Mouse (Mus musculus) liver, postnatal 0 days (tissue): Measurements from ENCODE around the gene Cckbr. TPM values are rescaled to one million over a fixed set of nuclear protein-coding genes. Genes with fewer than 3 reads are reported as not detected.

ENCODE experiments used
- ATAC-seq: fragments of 200-750 bp; cut with Nextera tagmentation; 2 replicates; pipeline ENCODE4 v1.8.0; 2017; ENCODE audit warnings: mild to moderate bottlenecking, moderate library complexity
- DNase-seq: peaks from one replicate; pipeline ENCODE4 v3.0.0-alpha.2; 2016
- H3K27ac ChIP-seq: fragments of 300-500 bp; sonication (generic); 2 replicates; pipeline ENCODE4 v1.5.1; 2014; ENCODE audit warnings: antibody characterized with exemption, moderate library complexity, mild to moderate bottlenecking, low read depth
- H3K27me3 ChIP-seq: fragments of 300-500 bp; sonication (generic); 2 replicates; pipeline ENCODE4 v1.6.1; 2014; ENCODE audit warnings: low read length, control low read depth, mixed read lengths; ENCODE audit not compliant: insufficient read depth
- H3K36me3 ChIP-seq: fragments of 300-500 bp; sonication (generic); replicated peaks from 2 replicates; pipeline ENCODE4 v1.6.1; 2014; ENCODE audit warnings: mild to moderate bottlenecking, control low read depth, low read length, moderate library complexity, mixed read lengths; ENCODE audit not compliant: insufficient read depth
- H3K4me1 ChIP-seq: fragments of 300-500 bp; sonication (generic); 2 replicates; pipeline ENCODE4 v1.6.1; 2014; ENCODE audit warnings: antibody characterized with exemption, mild to moderate bottlenecking, control low read depth; ENCODE audit not compliant: insufficient read depth
- H3K4me2 ChIP-seq: fragments of 300-500 bp; sonication (generic); 2 replicates; pipeline ENCODE4 v1.6.1; 2014; ENCODE audit warnings: low read depth, mild to moderate bottlenecking, low read length, moderate library complexity, mixed read lengths
- H3K4me3 ChIP-seq: fragments of 300-500 bp; sonication (generic); 2 replicates; pipeline ENCODE4 v1.5.1; 2014; ENCODE audit warnings: low read depth, low read length
- H3K9ac ChIP-seq: fragments of 300-500 bp; sonication (generic); replicated peaks from 2 replicates; pipeline ENCODE4 v1.6.1; 2014; ENCODE audit warnings: mild to moderate bottlenecking, moderate library complexity
- H3K9me3 ChIP-seq: fragments of 300-500 bp; sonication (generic); 2 replicates; pipeline ENCODE4 v1.6.1; 2016; ENCODE audit warnings: mild to moderate bottlenecking, control low read depth, low read length, mixed read lengths
- CTCF ChIP-seq: sonication (generic); IDR thresholded peaks from 2 replicates; pipeline ENCODE4 v1.5.1; 2016; ENCODE audit warnings: antibody characterized with exemption, low read depth
- EP300 ChIP-seq: IDR thresholded peaks from 2 replicates; pipeline ENCODE4 v1.6.1; 2016; ENCODE audit warnings: antibody characterized with exemption, low read depth, mild to moderate bottlenecking
- WGBS: fragments of 180-500 bp; shearing (Covaris S2); extraction: QIAGEN DNeasy Blood & Tissue Kit; methylation state at CpG from one replicate; pipeline ENCODE4 v1.1.7; 2014; ENCODE audit not compliant: insufficient replicate concordance; 5-methylcytosine and 5-hydroxymethylcytosine counted together
- polyA plus RNA-seq: library from polyadenylated mRNA; unstranded; fragments of >200 nt; fragmentation: Nextera tagmentation; extraction: Ambion mirVana; gene quantifications from 2 replicates; pipeline ENCODE4 v1.2.1, GENCODE M21; 2015

The Cckbr gene
- polyA plus RNA-seq, 1 experiment from 2014 or later = not detected

DNA sequence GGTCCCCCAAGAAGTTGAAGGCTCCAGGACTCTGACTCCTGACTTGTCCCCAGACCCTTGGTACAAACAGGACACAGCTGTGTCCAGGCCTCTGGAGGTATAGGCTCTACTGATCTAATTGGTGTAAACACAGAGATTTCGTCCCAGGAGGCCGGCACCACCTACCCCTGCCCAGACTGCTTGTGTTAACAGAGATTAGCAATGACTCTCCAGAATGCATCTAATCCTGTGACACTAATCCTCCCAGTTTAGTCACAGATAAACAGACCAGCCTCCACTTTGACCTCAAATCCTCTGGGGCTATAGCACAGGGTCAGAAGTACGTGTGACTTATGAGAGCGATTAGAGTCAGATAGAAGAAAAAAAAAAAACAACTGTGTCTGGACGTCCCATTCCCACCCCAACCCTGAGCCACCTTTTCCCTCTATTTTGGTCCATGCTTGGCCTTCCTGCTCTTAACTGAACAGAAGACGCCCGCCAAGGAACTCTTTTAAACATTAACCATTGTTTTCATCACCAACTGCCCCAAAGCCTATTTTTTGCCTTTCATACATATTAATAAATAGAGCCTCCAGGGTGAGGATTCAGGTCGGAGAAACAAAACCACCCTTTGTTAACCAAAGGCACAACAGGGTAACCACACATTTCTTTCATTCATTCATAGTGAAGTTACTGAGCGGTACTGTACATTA is 91.3 kb downstream of the Cckbr start:
- TF ChIP-seq CTCF (no peak), EP300 (no peak)
- no peak overlapping the region for H3K9ac ChIP-seq
- H3K27ac ChIP-seq = no peak overlapping the region
- WGBS = 57% methylated on average over 9 of the region's 9 CpGs
- DNase-seq = no peak
- H3K9me3 ChIP-seq = no peaks in the 10 kb centered on the region
- H3K4me1 ChIP-seq = no peaks in the 10 kb centered on the region
- H3K36me3 ChIP-seq = no peaks in the 10 kb centered on the region
- no peak for ATAC-seq
- H3K4me2 ChIP-seq = no peak overlapping the region
- no peak overlapping the region for H3K4me3 ChIP-seq
- H3K27me3 ChIP-seq = no peaks in the 10 kb centered on the region

GRCm38 (mm10) chr7:105519336-105519735 is 93.8 kb downstream of the Cckbr start:
- TF ChIP-seq EP300 = no peak
- no peak for TF ChIP-seq CTCF
- 59% methylated on average over 11 of the region's 11 CpGs for WGBS
- no peaks in the 10 kb centered on the region for H3K36me3 ChIP-seq

DNA sequence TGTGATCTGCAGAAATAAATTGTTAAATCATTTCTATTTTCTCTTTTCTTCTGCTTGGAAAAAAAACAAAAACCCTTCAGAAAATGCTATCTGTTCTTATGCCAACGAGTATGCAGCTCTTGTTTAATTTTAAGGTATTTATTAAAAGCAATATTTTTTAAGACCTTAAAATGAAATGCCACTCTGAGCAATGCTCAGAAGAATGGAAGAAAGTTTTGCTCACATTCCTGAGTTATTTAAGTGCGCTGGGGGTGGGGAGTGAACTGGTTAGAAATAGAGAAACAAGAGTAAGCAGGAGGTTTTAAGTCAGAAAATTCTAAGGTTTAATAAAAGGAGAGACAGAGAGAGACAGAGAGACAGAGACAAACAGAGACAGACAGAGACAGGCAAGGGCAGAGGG is 94.2 kb downstream of the Cckbr start:
- Histone ChIP-seq H3K27me3 (no peaks in the 10 kb centered on the region), H3K9ac (no peak overlapping the region), H3K4me2 (no peak overlapping the region), H3K4me3 (no peak overlapping the region), H3K36me3 (no peaks in the 10 kb centered on the region), H3K27ac (no peak overlapping the region), H3K9me3 (no peaks in the 10 kb centered on the region), H3K4me1 (no peaks in the 10 kb centered on the region)
- 66% methylated on average over 2 of the region's 2 CpGs for WGBS
- DNase-seq = no peak
- no peak for TF ChIP-seq EP300
- TF ChIP-seq CTCF = no peak
- no peak for ATAC-seq

More at GRCm38 (mm10) chr7:105519336-105519735, 93.8 kb downstream of the Cckbr start:
- Histone ChIP-seq H3K4me3 (no peak overlapping the region), H3K9ac (no peak overlapping the region), H3K27me3 (no peaks in the 10 kb centered on the region), H3K4me1 (no peaks in the 10 kb centered on the region), H3K9me3 (no peaks in the 10 kb centered on the region), H3K4me2 (no peak overlapping the region), H3K27ac (no peak overlapping the region)
- DNase-seq (no peak), ATAC-seq (no peak)

DNA sequence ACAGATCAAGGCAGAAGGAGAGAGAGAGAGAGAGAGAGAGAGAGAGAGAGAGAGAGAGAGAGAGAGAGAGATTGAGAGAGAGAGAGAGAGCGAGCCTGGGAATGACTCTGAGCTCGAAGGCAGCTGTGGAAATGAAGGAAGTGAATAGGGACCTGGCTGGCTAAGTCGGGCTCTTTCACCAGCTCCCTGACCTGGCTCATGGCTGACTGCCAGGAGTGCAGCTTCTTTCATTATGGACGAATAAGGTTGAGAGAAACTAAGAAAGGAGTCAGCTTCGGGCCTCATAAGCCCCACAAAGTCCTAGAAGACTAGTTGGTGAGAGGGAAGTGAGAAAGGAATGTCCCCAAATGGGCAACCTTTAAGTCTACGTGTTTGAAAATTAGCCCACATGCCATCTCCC is 94.7 kb downstream of the Cckbr start:
- ATAC-seq = no peak
- WGBS = 37% methylated on average over 6 of the region's 6 CpGs
- Histone ChIP-seq H3K4me1 (no peaks in the 10 kb centered on the region), H3K36me3 (no peaks in the 10 kb centered on the region), H3K9me3 (no peaks in the 10 kb centered on the region), H3K4me2 (no peak overlapping the region), H3K27me3 (no peaks in the 10 kb centered on the region), H3K27ac (no peak overlapping the region), H3K4me3 (no peak overlapping the region), H3K9ac (no peak overlapping the region)
- DNase-seq = no peak
- TF ChIP-seq CTCF = no peak
- no peak for TF ChIP-seq EP300

Other genes with a start within 250 kb of the Cckbr start
- gene Olfr685, start 239.7 kb upstream of the Cckbr start, polyA plus RNA-seq = not detected in 2 replicates
- not detected in 2 replicates for gene Olfr686, start 218.2 kb upstream of the Cckbr start, polyA plus RNA-seq
- not detected in 2 replicates for gene Olfr688, start 137.6 kb upstream of the Cckbr start, polyA plus RNA-seq
- gene Olfr689, start 114.6 kb upstream of the Cckbr start, polyA plus RNA-seq = not detected in 2 replicates
- not detected in 2 replicates for gene Olfr690, start 91.6 kb upstream of the Cckbr start, polyA plus RNA-seq
- gene Olfr691, start 83.5 kb upstream of the Cckbr start, polyA plus RNA-seq = not detected in 2 replicates
- not detected in 2 replicates for gene Olfr692, start 57.5 kb upstream of the Cckbr start, polyA plus RNA-seq
- not detected in 2 replicates for gene Gm5901, start 50.7 kb upstream of the Cckbr start, polyA plus RNA-seq
- 10.3 and 11.1 TPM in 2 replicates for gene Fam160a2, start 25.7 kb upstream of the Cckbr start, polyA plus RNA-seq
- not detected in 2 replicates for gene Cnga4, start 21.2 kb upstream of the Cckbr start, polyA plus RNA-seq
- gene Cavin3, start 56.6 kb downstream of the Cckbr start, polyA plus RNA-seq = 4.5 and 4.7 TPM in 2 replicates
- gene Smpd1, start 128.6 kb downstream of the Cckbr start, polyA plus RNA-seq = 21.6 and 24.0 TPM in 2 replicates
- gene Apbb1, start 155.9 kb downstream of the Cckbr start, polyA plus RNA-seq = 0.92 and 0.94 TPM in 2 replicates
- 2,004 and 2,190 TPM in 2 replicates for gene Hpx, start 174.4 kb downstream of the Cckbr start, polyA plus RNA-seq
- gene Trim3, start 207.8 kb downstream of the Cckbr start, polyA plus RNA-seq = 3.0 and 4.0 TPM in 2 replicates
- gene Timm10b, start 214.3 kb downstream of the Cckbr start, polyA plus RNA-seq = 117 and 121 TPM in 2 replicates
- gene Arfip2, start 214.7 kb downstream of the Cckbr start, polyA plus RNA-seq = 7.4 and 9.4 TPM in 2 replicates
- 44.4 and 45.8 TPM in 2 replicates for gene Gm45799, start 214.8 kb downstream of the Cckbr start, polyA plus RNA-seq
- 0.19 and 0.22 TPM in 2 replicates for gene Dnhd1, start 225.1 kb downstream of the Cckbr start, polyA plus RNA-seq